Mouse (Mus musculus) kidney, embryonic 16.5 days (tissue): ENCODE results near the gene Fstl4. TPM values are rescaled to one million over a fixed set of nuclear protein-coding genes. Genes with fewer than 3 reads are reported as not detected.

ENCODE experiments used
- ATAC-seq: fragments of 200-750 bp; cut with Nextera tagmentation; 2 replicates; pipeline ENCODE4 v1.8.0; 2017; ENCODE audit warnings: moderate TSS enrichment; ENCODE audit not compliant: low FRiP score, low TSS enrichment
- H3K27ac ChIP-seq: fragments of 300-500 bp; sonication (generic); 2 replicates; pipeline ENCODE4 v1.5.1; 2014; ENCODE audit warnings: low read length
- H3K27me3 ChIP-seq: fragments of 300-500 bp; sonication (generic); 2 replicates; pipeline ENCODE4 v1.6.1; 2014; ENCODE audit warnings: low read length, control low read depth, mixed read lengths; ENCODE audit not compliant: insufficient read depth
- H3K36me3 ChIP-seq: fragments of 300-500 bp; sonication (generic); 2 replicates; pipeline ENCODE4 v1.6.1; 2014; ENCODE audit warnings: low read length, control low read depth, mixed read lengths; ENCODE audit not compliant: insufficient read depth
- H3K4me1 ChIP-seq: fragments of 300-500 bp; sonication (generic); 2 replicates; pipeline ENCODE4 v1.6.1; 2014; ENCODE audit warnings: low read length, control low read depth, mixed read lengths; ENCODE audit not compliant: insufficient read depth
- H3K4me2 ChIP-seq: fragments of 300-500 bp; sonication (generic); replicated peaks from 2 replicates; pipeline ENCODE4 v1.6.1; 2014; ENCODE audit warnings: low read depth, low read length
- H3K4me3 ChIP-seq: fragments of 300-500 bp; sonication (generic); 2 replicates; pipeline ENCODE4 v1.5.1; 2014; ENCODE audit warnings: mild to moderate bottlenecking, low read length
- H3K9ac ChIP-seq: fragments of 300-500 bp; sonication (generic); replicated peaks from 2 replicates; pipeline ENCODE4 v1.6.1; 2014; ENCODE audit warnings: low read length
- H3K9me3 ChIP-seq: fragments of 300-500 bp; sonication (generic); 2 replicates; pipeline ENCODE4 v1.6.1; 2016; ENCODE audit warnings: low read length, control low read depth
- WGBS: fragments of 180-500 bp; shearing (Covaris S2); extraction: QIAGEN DNeasy Blood & Tissue Kit; methylation state at CpG from one replicate; pipeline ENCODE4 v1.1.7; 2014; 5-methylcytosine and 5-hydroxymethylcytosine counted together
- polyA plus RNA-seq: library from polyadenylated mRNA; unstranded; fragments of >200 nt; fragmentation: Nextera tagmentation; extraction: Ambion mirVana; gene quantifications from 2 replicates; pipeline ENCODE4 v1.2.1, GENCODE M21; 2015

Gene Fstl4
- polyA plus RNA-seq, 1 experiment from 2014 or later = 1.0 TPM

DNA sequence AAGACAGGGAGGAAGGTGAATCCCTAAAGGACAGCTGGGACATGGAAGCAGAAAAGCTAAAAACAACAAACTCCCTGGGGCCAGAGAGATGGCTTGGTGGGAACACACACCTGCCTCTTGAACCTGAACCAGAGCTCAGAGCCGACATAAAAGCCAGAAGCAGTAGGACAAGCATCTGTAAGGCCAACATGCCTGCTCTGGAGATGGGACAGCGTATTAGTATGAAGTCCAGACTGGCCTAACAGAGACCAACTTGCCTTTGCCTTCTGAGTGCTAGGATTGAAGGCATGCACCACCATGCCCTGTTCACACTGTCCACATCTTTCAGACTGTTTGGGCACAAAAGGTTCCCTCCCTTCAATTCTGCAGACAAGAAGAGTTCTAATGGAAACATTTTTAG is 62.2 kb downstream of the Fstl4 start:
- no peaks in the 10 kb centered on the region for H3K36me3 ChIP-seq
- H3K4me1 ChIP-seq = no peaks in the 10 kb centered on the region

DNA sequence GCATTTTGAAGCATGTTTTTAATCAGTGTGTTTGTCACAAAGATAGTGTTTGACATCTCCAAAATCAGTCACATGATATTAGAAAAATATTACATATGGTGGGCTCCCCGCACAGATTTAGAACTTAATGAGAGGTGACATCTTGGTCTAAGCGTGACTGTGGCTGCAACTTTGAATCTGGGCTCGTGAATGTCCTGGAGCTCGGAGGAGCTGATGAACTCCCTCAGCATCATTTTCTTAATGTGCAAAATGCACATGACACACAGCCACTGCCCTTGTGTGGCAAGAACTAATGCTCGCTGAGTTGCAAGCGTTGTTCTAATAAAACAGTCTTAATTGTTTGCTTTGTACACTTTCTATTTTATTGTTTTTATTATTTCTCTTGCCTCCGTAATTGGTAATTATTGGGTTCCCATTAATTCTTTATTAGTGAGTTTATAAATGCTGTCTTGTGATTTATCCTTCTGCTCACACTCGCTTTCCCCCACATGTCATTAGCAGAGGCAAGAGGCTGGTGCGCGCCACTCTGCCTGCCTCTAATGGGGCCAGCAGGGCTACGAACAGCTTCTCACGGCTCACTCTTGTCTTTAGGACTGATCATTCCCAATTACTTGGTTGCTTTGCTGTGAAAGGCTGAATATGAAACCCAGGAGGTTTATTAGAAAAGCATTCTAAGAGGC is 67.3 kb downstream of the Fstl4 start:
- ATAC-seq = no peak
- H3K27ac ChIP-seq = no peak overlapping the region
- no peaks in the 10 kb centered on the region for H3K9me3 ChIP-seq
- H3K4me3 ChIP-seq = no peak overlapping the region
- H3K4me1 ChIP-seq = no peaks in the 10 kb centered on the region
- H3K27me3 ChIP-seq = no peaks in the 10 kb centered on the region
- 76% methylated on average over 12 of the region's 12 CpGs for WGBS
- no peak overlapping the region for H3K9ac ChIP-seq
- H3K4me2 ChIP-seq = no peak overlapping the region
- no peaks in the 10 kb centered on the region for H3K36me3 ChIP-seq

More for the DNA sequence above, 62.2 kb downstream of the Fstl4 start:
- Histone ChIP-seq H3K4me3 (no peak overlapping the region), H3K4me2 (no peak overlapping the region), H3K9me3 (no peaks in the 10 kb centered on the region), H3K27me3 (no peaks in the 10 kb centered on the region), H3K27ac (no peak overlapping the region), H3K9ac (no peak overlapping the region)
- 62% methylated on average over 2 of the region's 2 CpGs for WGBS
- ATAC-seq = no peak

DNA sequence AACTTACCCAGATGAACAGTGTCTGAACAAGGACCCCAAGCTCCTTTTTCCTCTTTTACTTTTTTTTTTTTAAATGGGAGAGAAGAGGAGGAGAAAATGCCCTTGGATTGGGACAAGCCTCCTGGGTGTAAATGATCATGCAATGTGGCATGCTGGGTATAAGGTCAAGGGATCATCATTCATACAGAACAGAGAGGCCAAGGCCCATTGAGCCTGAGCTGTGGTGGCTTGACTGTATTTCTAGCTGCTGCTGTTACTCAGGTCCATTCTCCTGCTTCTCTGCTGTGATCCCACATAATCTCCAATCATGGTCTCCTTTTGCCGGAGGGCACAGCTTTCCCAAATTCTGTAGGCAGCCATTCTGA is 67.9 kb downstream of the Fstl4 start:
- no peak for ATAC-seq
- 93% methylated on average over 1 of the region's 1 CpGs for WGBS
- no peaks in the 10 kb centered on the region for H3K4me1 ChIP-seq
- H3K9ac ChIP-seq = no peak overlapping the region
- no peaks in the 10 kb centered on the region for H3K9me3 ChIP-seq
- no peak overlapping the region for H3K4me3 ChIP-seq
- no peak overlapping the region for H3K27ac ChIP-seq
- no peak overlapping the region for H3K4me2 ChIP-seq
- no peaks in the 10 kb centered on the region for H3K27me3 ChIP-seq
- H3K36me3 ChIP-seq = no peaks in the 10 kb centered on the region

DNA sequence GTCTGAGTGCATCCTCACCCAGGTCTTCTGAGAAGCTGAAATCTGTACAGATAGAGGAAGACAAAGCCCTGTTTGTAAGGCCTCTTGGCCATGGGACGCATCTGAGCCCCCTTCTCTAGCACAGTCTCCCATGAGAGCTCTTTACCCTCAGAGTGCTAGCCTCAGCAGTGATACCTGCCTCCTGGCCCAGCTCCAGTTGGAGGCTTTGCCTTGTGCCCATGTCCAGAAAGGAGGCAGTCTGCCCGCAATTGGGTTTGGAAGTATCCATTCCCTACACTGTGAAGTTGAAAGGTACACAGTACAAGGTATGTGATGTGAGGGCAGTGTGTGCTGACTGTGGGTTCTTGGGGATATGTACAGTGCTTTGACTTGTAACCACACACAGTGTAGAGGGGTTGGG is 84.3 kb downstream of the Fstl4 start:
- Histone ChIP-seq H3K9me3 (no peaks in the 10 kb centered on the region), H3K4me3 (no peak overlapping the region), H3K36me3 (no peaks in the 10 kb centered on the region), H3K4me2 (no peak overlapping the region), H3K27ac (no peak overlapping the region), H3K9ac (no peak overlapping the region), H3K4me1 (no peaks in the 10 kb centered on the region), H3K27me3 (no peaks in the 10 kb centered on the region)
- 90% methylated on average over 2 of the region's 2 CpGs for WGBS
- ATAC-seq = no peak

DNA sequence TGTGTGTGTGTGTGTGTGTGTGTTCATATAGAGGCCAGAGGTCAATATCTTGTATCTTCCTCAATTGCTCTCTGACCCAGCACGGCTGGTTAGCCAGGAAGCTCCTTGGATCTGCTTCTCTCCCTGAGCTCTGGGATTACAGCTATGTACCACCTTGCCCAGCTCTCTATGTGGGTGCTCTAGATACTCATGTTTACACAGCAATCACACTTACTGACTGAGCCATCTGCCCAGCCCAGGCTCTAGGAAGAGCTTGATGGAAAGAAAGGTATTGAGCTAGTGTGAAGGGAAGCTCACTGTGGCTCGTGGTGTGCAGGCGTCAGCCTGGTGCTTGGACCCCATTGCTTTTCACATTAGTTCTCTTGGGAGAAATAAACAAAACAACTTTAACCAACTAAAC is 85.6 kb downstream of the Fstl4 start:
- Histone ChIP-seq H3K4me2 (no peak overlapping the region), H3K36me3 (no peaks in the 10 kb centered on the region), H3K9me3 (no peaks in the 10 kb centered on the region), H3K9ac (no peak overlapping the region), H3K4me3 (no peak overlapping the region), H3K27me3 (no peaks in the 10 kb centered on the region), H3K27ac (no peak overlapping the region), H3K4me1 (no peaks in the 10 kb centered on the region)
- no peak for ATAC-seq
- WGBS = 78% methylated on average over 3 of the region's 3 CpGs

DNA sequence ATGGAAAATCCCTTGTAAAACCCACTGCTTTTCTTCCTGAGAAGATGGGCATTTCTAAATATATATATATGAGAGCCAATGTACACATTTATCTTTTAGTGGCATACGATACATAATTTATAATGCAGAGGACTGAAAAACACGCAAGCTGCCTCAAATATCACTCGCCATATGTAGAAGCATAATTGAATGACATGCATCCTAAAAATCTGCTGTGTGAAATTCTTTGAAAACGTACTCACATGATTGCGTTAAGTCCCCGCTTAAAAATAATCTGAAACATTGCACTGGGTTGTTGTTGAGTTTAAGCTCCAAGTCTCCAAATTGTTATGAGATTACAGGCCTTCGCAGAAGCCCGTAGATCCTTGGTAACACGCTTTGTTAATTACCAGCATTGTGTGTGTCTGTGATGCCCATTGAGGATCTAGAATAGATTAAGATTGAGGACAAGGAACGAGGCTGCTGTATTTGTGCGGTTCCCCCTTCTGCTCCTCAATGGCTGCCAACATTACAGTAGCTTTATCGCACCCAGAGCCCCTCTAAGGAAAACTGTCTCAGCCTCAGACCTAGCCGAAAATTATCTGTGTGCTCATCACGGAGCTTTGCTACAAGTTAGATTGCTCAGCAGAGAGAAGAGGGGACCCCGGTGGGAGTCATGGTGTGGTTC is 108.5 kb downstream of the Fstl4 start:
- H3K4me1 ChIP-seq = no peaks in the 10 kb centered on the region
- H3K9me3 ChIP-seq = 0 out of 2 replicates have a peak, but pooled peaks cover 6% of the 10 kb centered on the region
- no peak overlapping the region for H3K27ac ChIP-seq
- no peaks in the 10 kb centered on the region for H3K27me3 ChIP-seq
- WGBS = 93% methylated on average over 15 of the region's 15 CpGs
- H3K9ac ChIP-seq = no peak overlapping the region
- no peaks in the 10 kb centered on the region for H3K36me3 ChIP-seq
- ATAC-seq = no peak
- H3K4me3 ChIP-seq = no peak overlapping the region
- H3K4me2 ChIP-seq = no peak overlapping the region

DNA sequence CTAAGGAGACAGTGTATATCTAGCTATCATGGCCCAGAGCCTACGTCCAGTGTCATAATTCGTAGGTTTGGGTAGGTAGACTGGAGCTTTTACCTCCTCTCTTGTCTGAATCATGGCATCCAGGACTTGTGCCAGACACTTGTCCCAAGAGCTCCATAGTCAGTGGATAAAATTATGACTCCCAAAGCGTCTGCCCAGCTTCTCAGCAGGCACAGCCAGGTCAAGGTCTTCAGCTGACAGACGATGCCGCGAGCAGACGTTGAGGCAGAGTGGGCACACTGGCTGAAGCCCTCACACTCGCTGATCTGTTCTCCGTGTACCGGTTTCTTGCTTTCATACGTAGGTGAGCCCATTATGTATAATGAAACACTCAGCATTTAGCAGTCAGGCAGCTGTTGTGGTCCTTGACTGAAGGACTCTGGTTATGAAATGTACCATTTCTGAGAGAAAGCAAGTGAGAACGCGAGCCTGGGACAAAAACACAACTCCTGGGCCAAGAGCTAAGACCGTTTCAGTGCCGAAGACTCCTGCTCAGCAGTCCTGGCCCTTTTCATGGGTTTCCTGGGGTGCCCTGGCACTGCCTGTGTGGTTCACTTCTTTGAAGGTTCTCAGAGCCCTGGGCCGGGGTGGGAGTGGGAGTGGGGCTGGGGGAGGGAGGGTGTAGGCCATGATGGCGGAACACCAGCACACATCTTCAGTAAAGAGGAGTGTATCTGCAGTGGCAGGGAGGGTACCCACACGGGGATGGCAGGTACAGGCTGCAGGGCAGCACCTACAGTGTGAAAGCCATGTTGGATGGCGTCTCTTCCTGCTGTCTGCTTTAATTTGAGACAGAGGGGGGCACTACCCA is 111.7 kb downstream of the Fstl4 start:
- no peak overlapping the region for H3K9ac ChIP-seq
- H3K4me3 ChIP-seq = no peak overlapping the region
- no peak overlapping the region for H3K27ac ChIP-seq
- H3K9me3 ChIP-seq = no peaks in the 10 kb centered on the region
- H3K4me1 ChIP-seq = no peaks in the 10 kb centered on the region
- WGBS = 87% methylated on average over 19 of the region's 19 CpGs
- H3K27me3 ChIP-seq = no peaks in the 10 kb centered on the region
- ATAC-seq = no peak
- H3K4me2 ChIP-seq = no peak overlapping the region
- H3K36me3 ChIP-seq = no peaks in the 10 kb centered on the region

DNA sequence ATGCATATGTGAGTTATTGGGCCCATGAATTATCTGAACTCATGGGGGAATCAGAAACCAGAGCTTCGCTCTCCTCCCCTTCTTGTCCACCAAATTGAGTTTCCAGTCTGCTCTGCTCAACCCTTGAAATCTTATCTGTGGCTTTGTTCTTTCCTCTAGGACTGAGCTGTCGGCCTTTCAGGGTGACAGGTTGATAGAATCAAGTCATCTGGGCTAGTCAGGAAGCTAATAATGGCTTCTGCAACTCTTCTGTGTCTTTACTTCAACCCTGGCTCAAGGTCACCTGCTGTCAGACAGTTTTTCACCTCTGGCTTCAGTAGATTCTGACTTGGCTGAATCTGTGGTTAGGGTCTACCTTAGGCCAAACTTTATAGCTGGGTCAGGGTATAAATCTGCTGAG is 113.2 kb downstream of the Fstl4 start:
- Histone ChIP-seq H3K4me1 (no peaks in the 10 kb centered on the region), H3K9me3 (no peaks in the 10 kb centered on the region), H3K4me2 (no peak overlapping the region), H3K27ac (no peak overlapping the region), H3K27me3 (no peaks in the 10 kb centered on the region), H3K36me3 (no peaks in the 10 kb centered on the region), H3K4me3 (no peak overlapping the region), H3K9ac (no peak overlapping the region)
- ATAC-seq = no peak
- 36% methylated on average over 2 of the region's 2 CpGs for WGBS

DNA sequence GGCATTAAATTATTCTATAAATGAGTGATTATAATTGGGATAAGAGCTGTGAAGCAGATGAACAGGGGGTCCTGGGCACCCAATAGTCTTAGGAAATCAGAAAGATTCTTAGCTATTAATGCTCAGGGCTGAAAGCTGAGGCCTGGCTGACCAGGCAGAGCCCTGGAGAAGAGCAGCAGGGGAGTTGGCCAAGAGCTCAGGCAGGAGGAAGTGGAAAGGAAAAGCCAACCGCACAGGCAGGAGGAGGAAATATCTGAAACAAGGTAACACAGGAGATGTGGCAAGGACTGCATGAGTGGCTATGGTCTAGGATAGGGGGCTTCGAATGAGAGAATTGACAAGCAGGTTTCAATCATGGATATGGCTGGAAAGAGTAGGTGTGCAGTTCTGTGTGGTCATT is 115.5 kb downstream of the Fstl4 start:
- Histone ChIP-seq H3K36me3 (no peaks in the 10 kb centered on the region), H3K4me2 (no peak overlapping the region), H3K27ac (no peak overlapping the region), H3K4me3 (no peak overlapping the region), H3K4me1 (no peaks in the 10 kb centered on the region), H3K9ac (no peak overlapping the region), H3K9me3 (no peaks in the 10 kb centered on the region), H3K27me3 (no peaks in the 10 kb centered on the region)
- no peak for ATAC-seq
- WGBS = 90% methylated on average over 2 of the region's 2 CpGs
